Mouse (Mus musculus) midbrain, embryonic 16.5 days (tissue): ENCODE measurements around the gene Olfml2b. TPM values are rescaled to one million over a fixed set of nuclear protein-coding genes. Genes with fewer than 3 reads are reported as not detected.
A peak's percentile ranks its signal among the peaks of the same experiment; 100 is the strongest.

Experiments
- ATAC-seq: fragments of 200-750 bp; cut with Nextera tagmentation; 2 replicates; pipeline ENCODE4 v1.8.0; 2017; ENCODE audit warnings: moderate TSS enrichment
- H3K27ac ChIP-seq: fragments of 300-500 bp; sonication (generic); 2 replicates; pipeline ENCODE4 v1.5.1; 2014; ENCODE audit warnings: mild to moderate bottlenecking, low read length, mixed read lengths
- H3K27me3 ChIP-seq: fragments of 300-500 bp; sonication (generic); 2 replicates; pipeline ENCODE4 v1.6.1; 2014; ENCODE audit warnings: low read depth, low read length, mixed read lengths; ENCODE audit not compliant: control insufficient read depth, insufficient read depth
- H3K36me3 ChIP-seq: fragments of 300-500 bp; sonication (generic); 2 replicates; pipeline ENCODE4 v1.6.1; 2014; ENCODE audit warnings: mild to moderate bottlenecking, low read length, moderate library complexity, mixed read lengths; ENCODE audit not compliant: control insufficient read depth, insufficient read depth
- H3K4me1 ChIP-seq: fragments of 300-500 bp; sonication (generic); 2 replicates; pipeline ENCODE4 v1.6.1; 2014; ENCODE audit warnings: mild to moderate bottlenecking, low read length, mixed read lengths; ENCODE audit not compliant: control insufficient read depth, insufficient read depth
- H3K4me2 ChIP-seq: fragments of 300-500 bp; sonication (generic); 2 replicates; pipeline ENCODE4 v1.6.1; 2014; ENCODE audit warnings: mild to moderate bottlenecking, low read length, mixed read lengths
- H3K4me3 ChIP-seq: fragments of 300-500 bp; sonication (generic); 2 replicates; pipeline ENCODE4 v1.5.1; 2014; ENCODE audit warnings: low read depth, mild to moderate bottlenecking, low read length, moderate library complexity, mixed read lengths
- H3K9ac ChIP-seq: fragments of 300-500 bp; sonication (generic); 2 replicates; pipeline ENCODE4 v1.6.1; 2014; ENCODE audit warnings: low read depth, low read length, mixed read lengths
- H3K9me3 ChIP-seq: fragments of 300-500 bp; sonication (generic); replicated peaks from 2 replicates; pipeline ENCODE4 v1.6.1; 2014; ENCODE audit warnings: mild to moderate bottlenecking, low read length, mixed read lengths; ENCODE audit not compliant: control insufficient read depth, poor library complexity, severe bottlenecking
- WGBS: fragments of 180-500 bp; shearing (Covaris S2); extraction: QIAGEN DNeasy Blood & Tissue Kit; methylation state at CpG from one replicate; pipeline ENCODE4 v1.1.7; 2014; 5-methylcytosine and 5-hydroxymethylcytosine counted together
- polyA plus RNA-seq: library from polyadenylated mRNA; unstranded; fragments of >200 nt; fragmentation: Nextera tagmentation; extraction: Ambion mirVana; gene quantifications from 2 replicates; pipeline ENCODE4 v1.2.1, GENCODE M21; 2015

Gene Olfml2b
- polyA plus RNA-seq, 1 experiment from 2014 or later: 4.2 TPM

DNA sequence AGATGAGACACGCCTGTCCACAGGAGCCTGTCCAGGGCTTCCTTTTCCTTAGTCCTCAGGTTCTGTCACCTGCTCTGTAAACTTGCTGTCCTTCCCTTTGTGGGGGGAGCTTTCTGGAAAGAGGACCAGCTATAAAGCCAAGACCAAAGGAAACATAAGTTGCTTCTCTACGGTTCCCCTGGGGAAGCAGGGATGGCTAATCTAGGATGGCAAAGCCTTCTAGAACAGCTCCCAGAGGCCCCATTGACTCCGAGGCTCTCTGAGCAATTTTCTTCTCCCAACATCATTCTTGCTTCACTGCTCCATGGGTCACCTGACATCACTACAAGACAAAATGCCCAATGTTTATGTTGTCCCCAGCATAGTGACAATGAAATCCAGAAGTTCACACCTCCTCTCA, 32.7 kb upstream of the Olfml2b start:
- H3K36me3 ChIP-seq: no peaks in the 10 kb centered on the region
- no peak for ATAC-seq
- no peak overlapping the region for H3K4me2 ChIP-seq
- no peak overlapping the region for H3K4me3 ChIP-seq
- no peak overlapping the region for H3K9ac ChIP-seq
- no peaks in the 10 kb centered on the region for H3K4me1 ChIP-seq
- WGBS: 97% methylated on average over 3 of the region's 3 CpGs
- H3K27ac ChIP-seq: no peak overlapping the region
- no peaks in the 10 kb centered on the region for H3K27me3 ChIP-seq
- H3K9me3 ChIP-seq: no peaks in the 10 kb centered on the region

DNA sequence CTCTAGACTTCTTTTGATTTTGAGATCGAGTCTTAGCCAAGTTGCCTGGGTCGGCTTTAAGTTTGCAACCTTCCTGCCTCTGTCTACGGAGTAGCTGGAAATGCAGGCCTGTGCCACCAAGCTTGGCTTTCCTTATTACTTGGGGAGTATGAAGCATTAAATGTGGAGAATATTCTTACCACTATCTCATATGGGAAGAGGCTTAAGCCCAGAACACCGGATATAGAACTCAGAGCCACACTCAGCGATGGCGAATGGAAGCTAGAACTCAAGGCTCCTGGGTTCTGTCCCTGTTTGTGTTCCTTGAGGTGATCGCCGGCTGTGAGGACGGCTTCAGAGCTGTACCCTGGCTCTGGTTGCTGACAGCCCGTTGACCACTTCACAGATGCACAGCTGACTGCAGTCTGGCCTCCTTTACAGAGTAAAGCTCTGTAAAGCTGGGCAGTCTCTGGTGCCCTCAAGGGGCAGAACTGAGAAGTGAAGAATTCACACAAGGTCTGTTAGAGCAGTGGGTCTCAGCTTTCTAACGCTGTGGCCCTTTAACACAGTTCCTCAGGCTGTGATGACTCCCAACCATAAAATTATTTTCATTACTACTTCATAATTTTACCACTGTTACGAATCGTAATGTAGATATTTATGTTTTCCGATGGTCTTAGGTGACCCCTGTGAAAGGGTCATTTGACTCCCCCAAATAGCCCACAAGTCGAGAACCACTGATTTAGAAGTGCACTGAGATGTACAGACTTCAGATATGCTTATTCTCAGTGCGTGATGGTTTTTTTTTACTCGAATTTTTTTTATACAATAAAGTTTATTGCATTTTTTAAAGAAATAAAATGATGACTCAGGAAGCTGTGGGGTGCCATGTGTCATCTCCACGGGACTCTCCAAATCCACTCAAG, 31.1 kb upstream of the Olfml2b start:
- Histone ChIP-seq H3K4me3 (no peak overlapping the region), H3K36me3 (no peaks in the 10 kb centered on the region), H3K4me2 (no peak overlapping the region), H3K4me1 (no peaks in the 10 kb centered on the region), H3K9ac (no peak overlapping the region), H3K9me3 (no peaks in the 10 kb centered on the region), H3K27ac (no peak overlapping the region), H3K27me3 (no peaks in the 10 kb centered on the region)
- peak; percentile 99 for ATAC-seq
- 59% methylated on average over 18 of the region's 18 CpGs for WGBS

DNA sequence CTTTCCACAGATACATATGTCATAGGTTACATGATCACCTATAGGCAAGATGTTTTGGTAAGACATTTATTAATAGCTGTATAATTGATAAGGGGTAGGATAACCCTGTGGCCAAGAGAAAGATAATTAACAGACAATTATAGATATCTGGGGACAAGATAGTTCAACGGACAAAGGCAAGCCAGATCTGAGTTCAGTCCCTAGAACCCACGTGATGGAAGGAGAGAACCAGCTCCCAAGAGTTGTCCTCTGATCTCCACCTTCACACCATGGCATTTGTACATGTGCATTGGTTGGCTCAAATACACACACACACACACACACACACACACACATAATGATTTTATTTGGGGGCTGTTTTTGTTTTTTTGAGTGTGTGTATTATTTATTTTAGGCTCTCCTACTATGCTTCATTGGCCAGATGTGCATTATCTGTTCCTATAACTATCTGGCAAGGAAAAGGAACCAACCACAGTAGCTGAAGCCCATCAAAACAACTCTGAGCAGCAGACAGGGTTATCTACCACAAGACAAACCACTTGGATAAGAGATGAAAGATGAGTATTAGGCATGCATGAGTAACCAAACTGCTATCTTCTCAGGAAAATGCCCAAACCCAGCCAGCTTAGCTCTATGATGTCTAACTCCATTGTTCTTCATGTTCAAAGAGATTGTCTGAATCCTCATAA, 24.5 kb upstream of the Olfml2b start:
- WGBS: 90% methylated on average over 2 of the region's 2 CpGs

DNA sequence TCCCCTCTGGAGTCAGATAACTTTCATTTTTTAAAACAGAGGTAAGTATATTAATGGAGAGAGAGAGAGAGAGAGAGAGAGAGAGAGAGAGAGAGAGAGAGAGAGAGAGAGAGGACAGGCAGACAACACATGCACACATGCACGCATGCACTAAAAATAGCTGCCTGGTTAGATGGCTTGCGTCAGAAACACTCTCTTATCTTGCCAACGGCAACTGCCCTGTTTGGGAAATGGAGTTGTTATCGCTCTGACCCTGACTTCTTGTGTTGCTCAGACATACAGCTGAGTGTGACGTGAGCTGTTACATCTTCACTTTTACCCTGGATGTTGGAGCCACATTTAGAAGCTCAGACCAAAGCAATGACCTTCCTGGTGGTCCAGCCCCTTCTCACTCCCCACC, 21.4 kb upstream of the Olfml2b start:
- Histone ChIP-seq H3K27ac (no peak overlapping the region), H3K4me3 (no peak overlapping the region), H3K9me3 (no peaks in the 10 kb centered on the region), H3K4me2 (no peak overlapping the region), H3K27me3 (no peaks in the 10 kb centered on the region), H3K9ac (no peak overlapping the region), H3K4me1 (no peaks in the 10 kb centered on the region), H3K36me3 (no peaks in the 10 kb centered on the region)
- ATAC-seq: no peak
- whole genome bisulfite sequencing: 79% methylated on average over 5 of the region's 5 CpGs

More for the DNA sequence above, 24.5 kb upstream of the Olfml2b start:
- Histone ChIP-seq H3K9ac (no peak overlapping the region), H3K36me3 (no peaks in the 10 kb centered on the region), H3K4me1 (no peaks in the 10 kb centered on the region), H3K27ac (no peak overlapping the region), H3K27me3 (no peaks in the 10 kb centered on the region), H3K4me2 (no peak overlapping the region), H3K9me3 (no peaks in the 10 kb centered on the region), H3K4me3 (no peak overlapping the region)
- no peak for ATAC-seq

DNA sequence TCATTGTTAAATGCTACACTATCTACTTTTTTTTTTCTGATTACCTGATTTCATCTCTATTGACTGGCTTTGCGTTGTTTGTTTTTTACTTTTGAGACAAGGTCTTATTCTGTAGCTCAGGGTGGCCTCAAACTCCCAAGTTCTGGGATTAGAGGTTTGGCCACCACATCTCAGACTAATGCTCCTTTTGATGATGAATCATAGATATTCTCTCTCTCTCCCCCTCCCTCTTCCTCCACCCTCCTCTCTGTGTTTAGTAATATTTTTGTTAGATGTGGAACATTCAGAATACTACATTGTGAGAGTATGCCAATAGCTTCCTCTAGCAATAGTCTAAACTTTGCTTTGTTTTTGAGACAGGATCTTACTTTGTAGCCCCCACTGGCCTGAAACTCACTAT, 20.9 kb upstream of the Olfml2b start:
- H3K4me1 ChIP-seq: no peaks in the 10 kb centered on the region
- WGBS: 97% methylated on average over 1 of the region's 1 CpGs
- no peaks in the 10 kb centered on the region for H3K27me3 ChIP-seq
- no peak overlapping the region for H3K9ac ChIP-seq
- H3K9me3 ChIP-seq: no peaks in the 10 kb centered on the region
- no peak for ATAC-seq
- no peaks in the 10 kb centered on the region for H3K36me3 ChIP-seq
- H3K4me2 ChIP-seq: no peak overlapping the region
- H3K27ac ChIP-seq: no peak overlapping the region
- H3K4me3 ChIP-seq: no peak overlapping the region

DNA sequence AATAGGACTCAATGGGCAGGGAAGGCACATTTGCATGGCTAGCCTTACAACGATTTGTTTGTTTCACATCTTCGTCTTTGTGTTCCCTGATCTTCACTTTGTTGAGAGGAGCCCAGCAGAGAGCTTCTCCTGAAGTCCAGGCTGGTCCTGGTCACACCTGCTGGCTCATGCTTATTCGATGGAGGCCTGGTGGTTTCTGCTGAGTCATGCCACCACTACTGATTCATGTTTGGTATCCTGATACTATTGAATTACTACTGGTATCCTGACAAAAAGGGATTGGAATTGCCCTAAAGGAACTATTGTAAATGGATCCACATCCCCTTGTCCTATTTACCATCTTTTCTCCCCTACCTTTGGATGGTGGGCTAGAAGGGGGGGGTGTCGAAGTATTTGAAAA, 13.8 kb upstream of the Olfml2b start:
- 90% methylated on average over 4 of the region's 4 CpGs for WGBS
- H3K27ac ChIP-seq: no peak overlapping the region
- ATAC-seq: no peak

DNA sequence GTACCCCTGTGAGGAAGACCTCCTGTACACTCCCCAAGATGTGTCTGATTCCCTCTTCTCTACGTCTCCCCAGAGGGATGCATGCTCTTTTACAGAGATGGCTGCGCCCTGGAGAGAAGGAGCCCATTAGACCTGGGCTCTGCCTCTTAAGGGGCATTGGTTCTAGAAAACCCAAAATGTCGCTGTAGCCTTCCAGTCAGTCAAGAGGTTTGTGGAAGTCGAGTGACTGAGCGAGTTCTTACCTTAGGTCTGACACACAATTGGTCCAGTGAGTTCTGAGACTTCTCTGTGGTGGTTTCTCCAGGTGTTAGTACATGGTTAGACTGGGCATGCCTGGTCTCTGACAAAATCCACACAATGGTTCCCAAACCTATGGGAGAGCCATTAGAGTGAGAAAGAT, 12.8 kb upstream of the Olfml2b start:
- no peak overlapping the region for H3K9ac ChIP-seq
- no peak for ATAC-seq
- WGBS: 93% methylated on average over 5 of the region's 5 CpGs

More for the DNA sequence above, 13.8 kb upstream of the Olfml2b start:
- H3K9me3 ChIP-seq: no peaks in the 10 kb centered on the region
- H3K4me3 ChIP-seq: no peak overlapping the region
- no peaks in the 10 kb centered on the region for H3K36me3 ChIP-seq
- H3K9ac ChIP-seq: no peak overlapping the region
- H3K27me3 ChIP-seq: no peaks in the 10 kb centered on the region
- H3K4me2 ChIP-seq: no peak overlapping the region
- H3K4me1 ChIP-seq: no peaks in the 10 kb centered on the region

DNA sequence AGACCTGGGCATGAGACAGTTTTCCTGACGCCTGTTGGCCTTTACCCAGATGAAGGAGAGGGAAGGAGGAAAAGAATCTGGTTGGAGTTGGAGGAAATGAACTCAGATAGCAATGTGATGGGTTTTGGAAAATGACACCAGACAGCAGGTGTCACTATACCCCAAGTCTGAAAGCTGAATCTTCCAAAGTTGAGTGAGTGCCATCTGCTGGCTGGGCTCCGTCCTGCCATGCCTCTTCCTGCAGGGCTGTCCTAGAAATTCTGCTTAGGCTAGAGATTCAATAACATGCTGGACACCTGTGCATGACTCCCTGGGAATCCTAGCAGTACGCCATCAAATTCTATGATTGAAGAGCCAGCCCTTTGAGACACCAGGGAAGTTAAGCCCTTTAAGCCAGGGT, 11.9 kb upstream of the Olfml2b start:
- peak; percentile 36; the same call in 1 of the 2 replicates for ATAC-seq
- Histone ChIP-seq H3K9me3 (no peaks in the 10 kb centered on the region), H3K27ac (no peak overlapping the region), H3K4me1 (no peaks in the 10 kb centered on the region), H3K4me2 (no peak overlapping the region), H3K4me3 (no peak overlapping the region), H3K27me3 (no peaks in the 10 kb centered on the region), H3K36me3 (no peaks in the 10 kb centered on the region), H3K9ac (no peak overlapping the region)
- WGBS: 13% methylated on average over 3 of the region's 3 CpGs

More for the DNA sequence above, 12.8 kb upstream of the Olfml2b start:
- Histone ChIP-seq H3K36me3 (no peaks in the 10 kb centered on the region), H3K27me3 (no peaks in the 10 kb centered on the region), H3K4me2 (no peak overlapping the region), H3K4me3 (no peak overlapping the region), H3K27ac (no peak overlapping the region), H3K4me1 (no peaks in the 10 kb centered on the region), H3K9me3 (no peaks in the 10 kb centered on the region)

DNA sequence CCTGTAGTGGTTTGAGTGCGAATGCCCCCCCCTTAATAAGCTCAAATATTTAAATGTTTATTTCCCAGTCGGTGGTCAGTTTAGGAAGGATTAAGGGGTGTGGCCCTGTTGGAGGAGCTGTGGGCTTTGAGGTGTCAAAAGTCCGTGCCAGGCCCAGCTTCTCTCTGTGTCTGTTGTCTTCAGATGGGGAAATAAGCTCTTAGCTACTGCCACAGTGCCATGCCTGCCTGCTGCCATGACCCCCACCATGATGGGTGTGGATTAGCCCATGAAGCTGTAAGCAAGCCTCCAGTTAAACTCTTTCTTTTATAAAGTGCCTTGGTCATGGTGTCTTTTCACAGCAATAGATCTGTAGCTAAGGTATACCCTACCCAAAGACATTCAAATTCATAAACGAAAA, 11.5 kb upstream of the Olfml2b start:
- no peak overlapping the region for H3K4me3 ChIP-seq
- WGBS: 69% methylated on average over 4 of the region's 4 CpGs
- H3K9ac ChIP-seq: no peak overlapping the region
- no peak overlapping the region for H3K27ac ChIP-seq
- H3K4me1 ChIP-seq: no peaks in the 10 kb centered on the region
- H3K4me2 ChIP-seq: no peak overlapping the region
- no peaks in the 10 kb centered on the region for H3K27me3 ChIP-seq
- H3K9me3 ChIP-seq: no peaks in the 10 kb centered on the region
- no peaks in the 10 kb centered on the region for H3K36me3 ChIP-seq
- ATAC-seq: no peak
